Mouse (Mus musculus) liver, embryonic 14.5 days (tissue): ENCODE results near the gene Pnp2. TPM values are rescaled to one million over a fixed set of nuclear protein-coding genes. Genes with fewer than 3 reads are reported as not detected.
"Not testable (repeated sequence)": the region's sequence is repeated elsewhere in the genome, so short reads cannot be mapped to it uniquely, and the experiment has no call there.

Experiments
- ATAC-seq: fragments of 200-750 bp; cut with Nextera tagmentation; 2 replicates; pipeline ENCODE4 v1.8.0; 2017; ENCODE audit warnings: moderate number of reproducible peaks, mild to moderate bottlenecking, moderate library complexity; ENCODE audit not compliant: insufficient read depth
- DNase-seq, 3 experiments: peaks; one replicate each; pipeline ENCODE4 v3.0.0-alpha.2; 2012 to 2013; ENCODE audit warnings: low read depth in 3 of 3, low spot score in 3 of 3
- H3K27ac ChIP-seq: fragments of 300-500 bp; sonication (generic); 2 replicates; pipeline ENCODE4 v1.5.1; 2014; ENCODE audit warnings: moderate library complexity, mild to moderate bottlenecking, control low read depth, inconsistent platforms
- H3K27me3 ChIP-seq: fragments of 300-500 bp; sonication (generic); 2 replicates; pipeline ENCODE4 v1.6.1; 2014; ENCODE audit warnings: mild to moderate bottlenecking, low read length, moderate library complexity; ENCODE audit not compliant: control insufficient read depth, insufficient read depth
- H3K36me3 ChIP-seq: fragments of 300-500 bp; sonication (generic); replicated peaks from 2 replicates; pipeline ENCODE4 v1.6.1; 2014; ENCODE audit warnings: low read depth; ENCODE audit not compliant: control insufficient read depth, insufficient read depth
- H3K4me1 ChIP-seq, 2 experiments: fragments of 200-500 bp in 1 of 2; fragments of 300-500 bp in 1 of 2; sonication (generic) in 1 of 2; replicated peaks; 2 replicates each; pipeline ENCODE4 v1.6.1; 2012 to 2014; ENCODE audit warnings: antibody characterized with exemption in 1 of 2, inconsistent platforms in 1 of 2, low read length in 1 of 2; ENCODE audit not compliant: control insufficient read depth in 2 of 2, insufficient read depth in 2 of 2
- H3K4me2 ChIP-seq: fragments of 300-500 bp; sonication (generic); 2 replicates; pipeline ENCODE4 v1.6.1; 2014; ENCODE audit warnings: low read depth, mild to moderate bottlenecking, control low read depth, moderate library complexity
- H3K4me3 ChIP-seq, 2 experiments: fragments of 200-500 bp in 1 of 2; fragments of 300-500 bp in 1 of 2; sonication (generic) in 1 of 2; 2 replicates each; pipeline ENCODE4 v1.5.1; 2012 to 2014; ENCODE audit warnings: low read depth in 2 of 2, low read length in 2 of 2, mild to moderate bottlenecking in 2 of 2, control low read depth in 1 of 2, inconsistent platforms in 1 of 2, moderate library complexity in 1 of 2; ENCODE audit not compliant: insufficient read depth in 1 of 2
- H3K9ac ChIP-seq: fragments of 300-500 bp; sonication (generic); replicated peaks from 2 replicates; pipeline ENCODE4 v1.6.1; 2014; ENCODE audit warnings: mild to moderate bottlenecking, control low read depth, moderate library complexity
- H3K9me3 ChIP-seq: fragments of 300-500 bp; sonication (generic); 2 replicates; pipeline ENCODE4 v1.6.1; 2016; ENCODE audit warnings: low read length, mixed read lengths; ENCODE audit not compliant: control insufficient read depth
- CTCF ChIP-seq: IDR thresholded peaks from 2 replicates; pipeline ENCODE4 v1.5.1; 2016; ENCODE audit warnings: antibody characterized with exemption, low read depth, control low read depth
- EP300 ChIP-seq: IDR thresholded peaks from 2 replicates; pipeline ENCODE4 v1.6.1; 2016; ENCODE audit warnings: antibody characterized with exemption, low read depth
- WGBS: fragments of 180-500 bp; shearing (Covaris S2); extraction: QIAGEN DNeasy Blood & Tissue Kit; methylation state at CpG from one replicate; pipeline ENCODE4 v1.1.7; 2014; ENCODE audit not compliant: insufficient replicate concordance; 5-methylcytosine and 5-hydroxymethylcytosine counted together
- polyA plus RNA-seq, 2 experiments: library from polyadenylated mRNA; depleted of rRNA in 1 of 2; stranded (reverse) in 1 of 2; unstranded in 1 of 2; fragments of >200 nt; fragmentation: Nextera tagmentation in 1 of 2; extraction: Ambion mirVana in 1 of 2; gene quantifications; 2 replicates each; pipeline versions ENCODE4 v1.2.1 to v1.2.3; 2012 to 2014

Pnp2 gene
- polyA plus RNA-seq, 2 experiments = 9.8 to 12.0 TPM

DNA sequence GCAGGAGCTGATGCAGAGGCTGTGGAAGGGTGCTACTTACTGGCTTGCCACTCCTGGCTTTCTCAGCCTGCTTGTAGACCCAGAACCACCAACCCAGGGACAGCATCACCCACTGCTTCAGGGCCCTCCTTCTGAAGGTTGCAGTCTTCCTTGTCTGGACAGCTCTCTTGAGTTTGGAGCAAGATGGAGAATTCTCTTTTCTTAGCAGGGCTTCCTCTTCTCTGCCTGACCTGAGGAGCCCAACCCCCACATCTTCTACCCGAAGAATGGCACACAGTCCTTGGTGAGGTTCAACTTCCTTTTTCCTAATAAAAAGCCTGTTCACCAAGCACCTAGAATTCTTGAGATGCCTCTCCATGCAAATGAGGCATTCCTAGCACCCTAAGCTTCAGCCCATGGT lies 15.0 kb downstream of the Pnp2 start:
- TF ChIP-seq EP300 (no peak), CTCF (no peak)
- H3K4me1 ChIP-seq = peaks cover 0 to 11% of the 10 kb centered on the region in 2 experiments; a peak in 2 of 4 replicates
- no peak overlapping the region for H3K9ac ChIP-seq
- H3K36me3 ChIP-seq = no peaks in the 10 kb centered on the region
- ATAC-seq (no peak), DNase-seq (no peak)
- no peak overlapping the region for H3K4me3 ChIP-seq
- H3K9me3 ChIP-seq = no peaks in the 10 kb centered on the region
- H3K27ac ChIP-seq = no peak overlapping the region
- H3K4me2 ChIP-seq = no peak overlapping the region
- no peaks in the 10 kb centered on the region for H3K27me3 ChIP-seq
- 19% methylated on average over 1 of the region's 1 CpGs for WGBS

DNA sequence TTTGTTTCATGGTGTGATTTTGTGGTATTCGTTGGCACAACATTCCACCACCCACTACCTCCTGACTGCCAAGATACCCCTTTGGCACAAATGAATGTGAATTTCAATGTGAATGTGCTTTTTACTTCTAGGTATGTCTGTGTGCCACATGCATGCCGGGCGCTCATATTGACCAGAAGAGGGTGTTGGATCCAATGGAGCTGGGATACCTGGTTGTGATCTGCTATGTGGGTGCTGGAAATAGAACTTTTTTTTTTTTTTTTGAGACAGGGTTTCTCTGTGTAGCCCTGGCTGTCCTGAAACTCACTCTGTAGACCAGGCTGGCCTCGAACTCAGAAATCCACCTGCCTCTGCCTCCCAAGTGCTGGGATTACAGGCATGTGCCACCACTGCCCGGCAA lies 17.3 kb downstream of the Pnp2 start:
- not testable (repeated sequence) for H3K4me3 ChIP-seq, H3K9ac ChIP-seq, DNase-seq, ATAC-seq, H3K27ac ChIP-seq, H3K9me3 ChIP-seq, H3K36me3 ChIP-seq, H3K4me2 ChIP-seq, H3K27me3 ChIP-seq
- 69% methylated on average over 5 of the region's 5 CpGs for WGBS
- peaks cover 0 to 11% of the 10 kb centered on the region in 2 experiments; a peak in 2 of 4 replicates for H3K4me1 ChIP-seq

DNA sequence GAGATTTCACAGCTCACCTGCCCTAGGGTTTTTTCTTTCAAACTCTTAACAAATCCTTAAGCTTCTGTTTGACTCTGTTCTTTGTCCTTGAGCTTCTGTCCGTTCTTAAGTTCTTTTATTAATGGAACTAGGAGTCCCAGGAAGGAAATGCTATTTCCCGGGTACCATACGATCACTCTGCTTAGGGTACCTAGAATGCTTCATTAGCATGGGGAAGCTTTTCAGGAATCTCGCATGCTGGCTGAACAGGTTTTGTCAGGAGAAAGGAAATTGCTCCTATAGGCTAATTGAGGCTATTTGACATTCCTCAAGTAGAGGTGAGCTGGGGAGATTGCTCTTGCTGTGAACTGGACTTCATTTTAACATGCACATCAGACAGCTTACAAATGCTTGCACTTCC lies 17.9 kb downstream of the Pnp2 start:
- no peaks in the 10 kb centered on the region for H3K36me3 ChIP-seq
- 50% methylated on average over 4 of the region's 4 CpGs for WGBS
- H3K9ac ChIP-seq = no peak overlapping the region
- H3K27ac ChIP-seq = no peak overlapping the region
- no peak overlapping the region for H3K4me2 ChIP-seq
- H3K9me3 ChIP-seq = no peaks in the 10 kb centered on the region
- no peaks in the 10 kb centered on the region for H3K27me3 ChIP-seq
- ATAC-seq (no peak), DNase-seq (no peak)
- peaks cover 0 to 11% of the 10 kb centered on the region in 2 experiments; a peak in 2 of 4 replicates for H3K4me1 ChIP-seq
- no peak overlapping the region for H3K4me3 ChIP-seq
- TF ChIP-seq EP300 (no peak), CTCF (no peak)

DNA sequence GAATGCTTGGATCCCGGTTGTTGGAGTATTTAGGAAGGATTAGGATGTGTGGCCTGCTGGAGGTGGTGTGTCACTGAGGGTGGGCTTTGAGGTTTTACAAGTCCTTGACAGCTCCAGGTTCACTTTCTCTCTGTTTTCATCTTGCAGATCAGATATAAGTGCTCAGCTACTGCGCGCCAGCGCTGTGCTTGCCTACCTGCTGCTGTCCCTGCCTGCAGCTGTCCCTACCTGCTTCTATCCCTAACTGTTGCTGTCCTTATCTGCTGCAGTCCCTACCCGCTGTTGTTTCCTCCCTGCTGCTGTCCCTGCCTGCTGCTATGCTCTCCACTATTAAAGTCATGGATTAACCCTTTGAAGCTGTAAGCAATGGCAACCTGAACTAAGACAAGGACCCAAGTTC lies 19.2 kb downstream of the Pnp2 start:
- H3K27me3 ChIP-seq = no peaks in the 10 kb centered on the region
- no peak overlapping the region for H3K9ac ChIP-seq
- 48% methylated on average over 5 of the region's 5 CpGs for WGBS
- ATAC-seq = no peak
- no peak overlapping the region for H3K4me3 ChIP-seq
- TF ChIP-seq CTCF (no peak), EP300 (no peak)
- no peaks in the 10 kb centered on the region for H3K36me3 ChIP-seq
- DNase-seq = no peak
- H3K9me3 ChIP-seq = no peaks in the 10 kb centered on the region
- H3K4me2 ChIP-seq = no peak overlapping the region
- H3K4me1 ChIP-seq = peaks cover 0 to 5% of the 10 kb centered on the region in 2 experiments; a peak in 2 of 4 replicates
- H3K27ac ChIP-seq = no peak overlapping the region

DNA sequence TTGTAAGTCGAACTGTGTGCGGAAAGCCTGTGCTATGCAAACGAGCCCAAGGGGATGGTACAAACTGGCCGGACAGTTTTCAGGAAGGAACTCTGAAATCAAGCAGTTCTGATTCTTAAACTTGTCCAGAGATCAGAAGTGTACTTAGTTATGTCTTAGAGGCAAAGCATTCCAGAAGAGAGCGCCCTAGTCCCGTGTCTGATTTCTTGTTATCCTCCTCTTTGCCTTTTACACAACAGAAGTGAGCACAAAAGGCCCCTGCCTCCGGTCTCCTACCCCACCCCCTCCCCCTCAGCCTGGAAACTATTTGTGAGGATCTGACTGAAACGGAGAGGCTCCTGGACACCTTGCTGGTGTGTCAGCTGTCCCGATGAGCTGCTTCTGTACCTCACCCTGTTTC lies 20.9 kb downstream of the Pnp2 start:
- no peaks in the 10 kb centered on the region for H3K36me3 ChIP-seq
- DNase-seq (no peak), ATAC-seq (no peak)
- no peak overlapping the region for H3K9ac ChIP-seq
- no peak overlapping the region for H3K27ac ChIP-seq
- no peaks in the 10 kb centered on the region for H3K27me3 ChIP-seq
- H3K4me3 ChIP-seq = no peak overlapping the region
- no peak overlapping the region for H3K4me2 ChIP-seq
- H3K4me1 ChIP-seq = peaks cover 0 to 3% of the 10 kb centered on the region in 2 experiments; a peak in 1 of 4 replicates
- TF ChIP-seq CTCF (no peak), EP300 (no peak)
- no peaks in the 10 kb centered on the region for H3K9me3 ChIP-seq
- 31% methylated on average over 9 of the region's 9 CpGs for WGBS

DNA sequence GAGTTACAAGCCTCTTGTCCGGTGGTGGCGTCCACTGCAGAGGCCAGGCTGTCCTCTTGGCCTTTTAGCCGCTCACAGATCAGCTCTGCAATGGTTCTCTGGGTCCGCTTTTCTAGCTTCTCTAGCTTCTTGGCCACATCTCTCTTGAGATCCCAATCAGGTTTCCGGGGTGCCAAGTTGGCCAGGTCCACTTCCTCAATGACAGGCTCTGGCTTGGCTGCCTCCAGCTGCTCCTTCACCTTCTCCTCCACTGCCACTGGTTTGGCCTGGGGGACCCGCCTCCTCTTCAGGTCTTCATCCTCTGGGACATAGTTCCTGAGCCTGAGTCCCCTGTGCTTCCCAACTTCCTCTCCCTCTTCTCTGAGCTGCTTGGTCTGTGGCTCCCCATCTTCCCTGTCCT lies 22.7 kb downstream of the Pnp2 start:
- WGBS = 36% methylated on average over 6 of the region's 6 CpGs
- H3K27ac ChIP-seq, ATAC-seq: not testable (repeated sequence)

More for the DNA sequence above, 22.7 kb downstream of the Pnp2 start:
- not testable (repeated sequence) for H3K4me3 ChIP-seq, H3K36me3 ChIP-seq, H3K9me3 ChIP-seq, H3K4me1 ChIP-seq, H3K27me3 ChIP-seq, DNase-seq, H3K9ac ChIP-seq, H3K4me2 ChIP-seq
